Comparison of ENCODE assay signal across 8 mouse cellular contexts in genomic region chr2:156420694-156421380, GRCm38 (mm10). TPM values are rescaled to one million over a fixed set of nuclear protein-coding genes. Genes with fewer than 3 reads are reported as not detected.
DNase-seq lines count a peak whose midpoint lies in the region; ATAC-seq and TF ChIP-seq lines count a peak whose summit lies in the region.

TSS of gene Epb41l1 (plus strand) at chr2:156420909.

- intact Hi-C loops in left cerebral cortex, postnatal 25 days (cut with DNase I), result no loop called here

- DNase-seq in cerebellum, adult 11-12 months, result peak; percentile 10
- DNase-seq in cerebellum, adult 9-10 months, result no peak
- peak; percentile 49 for DNase-seq in brain, adult 2 months (ENCODE audit: low read depth, low spot score)
- DNase-seq in forebrain, postnatal 0 days, result peak; percentile 76
- DNase-seq in left cerebral cortex, postnatal 25 days (ENCODE audit: low spot score in 2 of 2), result peak in 1 of 2 experiments; percentile 45
- DNase-seq in right cerebral cortex, postnatal 25 days, result peak; percentile 44

- TF ChIP-seq CTCF in forebrain, postnatal 0 days (IDR thresholded peaks at IDR 0.05; ENCODE audit: low read depth), result peak; percentile 6; the same call in 1 of the 2 replicates

- H3K36me3 ChIP-seq in forebrain, postnatal 0 days (ENCODE audit: insufficient read depth), result no peaks in the 10 kb centered on the region
- H3K36me3 ChIP-seq in hindbrain, embryonic 15.5 days, result no peaks in the 10 kb centered on the region
- no peaks in the 10 kb centered on the region for H3K36me3 ChIP-seq in megakaryocyte, embryonic 14.5 days (replicated peaks; ENCODE audit: low read length)

- no peaks in the 10 kb centered on the region for H3K27me3 ChIP-seq in forebrain, postnatal 0 days (ENCODE audit: insufficient read depth, low read length)
- H3K27me3 ChIP-seq in hindbrain, embryonic 15.5 days, result no peaks in the 10 kb centered on the region
- peaks cover 96% of the 10 kb centered on the region for H3K27me3 ChIP-seq in megakaryocyte, embryonic 14.5 days (replicated peaks)

- no peaks in the 10 kb centered on the region for H3K9me3 ChIP-seq in forebrain, postnatal 0 days (ENCODE audit: low read length)
- no peaks in the 10 kb centered on the region for H3K9me3 ChIP-seq in hindbrain, embryonic 15.5 days
- H3K9me3 ChIP-seq in megakaryocyte, embryonic 14.5 days, result peaks cover 11% of the 10 kb centered on the region

- 2% methylated on average over 64 of the region's 76 CpGs for WGBS in forebrain, postnatal 0 days
- under 1% methylated on average over 63 of the region's 76 CpGs for WGBS in hindbrain, embryonic 15.5 days

- peak within 1 kb of the TSS; percentile 92 for H3K9ac ChIP-seq in forebrain, postnatal 0 days
- H3K9ac ChIP-seq in hindbrain, embryonic 15.5 days, result peak within 1 kb of the TSS; percentile 95

- peak within 1 kb of the TSS; percentile 74 for H3K4me2 ChIP-seq in forebrain, postnatal 0 days (ENCODE audit: low read depth)
- H3K4me2 ChIP-seq in hindbrain, embryonic 15.5 days, result peak within 1 kb of the TSS; percentile 76

- H3K27ac ChIP-seq in forebrain, postnatal 0 days (ENCODE audit: low read depth, low read length), result peak within 1 kb of the TSS; percentile 93
- H3K27ac ChIP-seq in hindbrain, embryonic 15.5 days (replicated peaks), result peak within 1 kb of the TSS; percentile 97

- H3K4me3 ChIP-seq in forebrain, postnatal 0 days (ENCODE audit: low read depth, low read length), result peak within 1 kb of the TSS; percentile 81
- peak within 1 kb of the TSS; percentile 93 for H3K4me3 ChIP-seq in hindbrain, embryonic 15.5 days
- H3K4me3 ChIP-seq in megakaryocyte, embryonic 14.5 days (replicated peaks), result peak within 1 kb of the TSS; percentile 93

- peaks cover 11% of the 10 kb centered on the region; the same call in 1 of the 2 replicates for H3K4me1 ChIP-seq in forebrain, postnatal 0 days (ENCODE audit: insufficient read depth)
- H3K4me1 ChIP-seq in hindbrain, embryonic 15.5 days (replicated peaks), result peaks cover 54% of the 10 kb centered on the region
- peaks cover 32% of the 10 kb centered on the region for H3K4me1 ChIP-seq in megakaryocyte, embryonic 14.5 days

- peak; percentile 70 for ATAC-seq in forebrain, postnatal 0 days
- ATAC-seq in hindbrain, embryonic 15.5 days (ENCODE audit: low FRiP score, low read depth), result peak; percentile 65

RNA-seq across cellular contexts. Expression of gene Epb41l1, which starts in this region (rescaled TPM):
- 169 and 211 TPM in 2 replicates for total RNA-seq in forebrain, postnatal 0 days (2014; rRNA removed)
- polyA plus RNA-seq in forebrain, postnatal 0 days (2015; fragmentation: Nextera tagmentation; extraction: Ambion mirVana), result 7.0 and 10.0 TPM in 2 replicates
- 15.7 and 16.1 TPM in 2 replicates for polyA plus RNA-seq in hindbrain, embryonic 15.5 days (2015; fragmentation: Nextera tagmentation; extraction: Ambion mirVana)
- total RNA-seq in left cerebral cortex, postnatal 25 days (2021), result 100 to 1,000 TPM; 349 to 370 TPM
- 7.0 TPM in 1 of 2 replicates, not detected in the other for polyA plus RNA-seq in megakaryocyte, embryonic 14.5 days (2012; ENCODE audit: insufficient read depth, low replicate concordance)
